Mouse (Mus musculus): ENCODE data around the gene Btbd35f18. TPM values are rescaled to one million over a fixed set of nuclear protein-coding genes. Genes with fewer than 3 reads are reported as not detected.

The Btbd35f18 gene
- not detected in 2 replicates for polyA plus RNA-seq (2012; rRNA removed)

DNA sequence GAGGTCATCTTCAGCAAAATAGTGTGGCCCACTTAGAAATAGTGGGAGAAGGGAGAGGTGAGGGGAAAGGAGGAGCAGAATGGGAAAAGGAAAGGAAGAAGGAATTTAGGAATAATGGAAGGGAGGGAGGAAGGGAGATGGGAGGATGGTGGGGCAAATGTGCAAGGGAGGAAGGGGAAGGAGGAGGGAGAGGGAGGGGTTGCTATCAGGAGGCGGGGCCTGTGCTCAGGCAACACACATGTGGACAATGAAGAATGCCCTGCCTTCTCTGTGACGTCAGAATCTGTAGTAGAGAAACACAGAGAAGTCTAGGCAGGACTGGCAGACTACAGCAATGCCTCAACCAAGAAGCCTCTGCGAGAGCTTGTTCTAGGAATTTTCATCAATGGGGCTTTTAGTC, at the start of gene Btbd35f18:
Gene Btbd35f18, plus strand, starts transcription at position 301 of the 400 bp plus-strand sequence.

Other genes with a start within 250 kb of the Btbd35f18 start
- not detected in 2 replicates for gene Btbd35f10, start 52.7 kb downstream of the Btbd35f18 start, polyA plus RNA-seq (2012; rRNA removed)

All from ovary, adult 2 months (tissue).